Mouse (Mus musculus) lung, embryonic 16.5 days (tissue): ENCODE data around the gene Mast4. TPM values are rescaled to one million over a fixed set of nuclear protein-coding genes. Genes with fewer than 3 reads are reported as not detected.

Source experiments
- ATAC-seq: fragments of 200-750 bp; cut with Nextera tagmentation; 2 replicates; pipeline ENCODE4 v1.8.0; 2017; ENCODE audit warnings: low read depth, mild to moderate bottlenecking, moderate library complexity
- H3K27ac ChIP-seq: fragments of 300-500 bp; sonication (generic); 2 replicates; pipeline ENCODE4 v1.5.1; 2014; ENCODE audit warnings: mild to moderate bottlenecking, control low read depth, low read length
- H3K27me3 ChIP-seq: fragments of 300-500 bp; sonication (generic); 2 replicates; pipeline ENCODE4 v1.6.1; 2014; ENCODE audit warnings: low read depth, low read length, mixed read lengths; ENCODE audit not compliant: control insufficient read depth, insufficient read depth
- H3K36me3 ChIP-seq: fragments of 300-500 bp; sonication (generic); 2 replicates; pipeline ENCODE4 v1.6.1; 2014; ENCODE audit warnings: low read length; ENCODE audit not compliant: control insufficient read depth, insufficient read depth
- H3K4me1 ChIP-seq: fragments of 300-500 bp; sonication (generic); replicated peaks from 2 replicates; pipeline ENCODE4 v1.6.1; 2014; ENCODE audit warnings: low read length, mixed read lengths; ENCODE audit not compliant: control insufficient read depth, insufficient read depth
- H3K4me2 ChIP-seq: fragments of 300-500 bp; sonication (generic); 2 replicates; pipeline ENCODE4 v1.6.1; 2014; ENCODE audit warnings: low read depth, low read length, control low read depth
- H3K4me3 ChIP-seq: fragments of 300-500 bp; sonication (generic); 2 replicates; pipeline ENCODE4 v1.5.1; 2014; ENCODE audit warnings: mild to moderate bottlenecking, low read length, control low read depth
- H3K9ac ChIP-seq: fragments of 300-500 bp; sonication (generic); 2 replicates; pipeline ENCODE4 v1.6.1; 2014; ENCODE audit warnings: low read length, control low read depth
- H3K9me3 ChIP-seq: fragments of 300-500 bp; sonication (generic); 2 replicates; pipeline ENCODE4 v1.6.1; 2016; ENCODE audit warnings: low read length; ENCODE audit not compliant: control insufficient read depth
- WGBS: fragments of 180-500 bp; shearing (Covaris S2); extraction: QIAGEN DNeasy Blood & Tissue Kit; methylation state at CpG from one replicate; pipeline ENCODE4 v1.1.7; 2014; 5-methylcytosine and 5-hydroxymethylcytosine counted together
- polyA plus RNA-seq: library from polyadenylated mRNA; unstranded; fragments of >200 nt; fragmentation: Nextera tagmentation; extraction: Ambion mirVana; gene quantifications from 2 replicates; pipeline ENCODE4 v1.2.1, GENCODE M21; 2015

The Mast4 gene
- polyA plus RNA-seq, 1 experiment from 2014 or later = 30.2 TPM

GRCm38 (mm10) chr13:103254861-103255260 lies 79.4 kb downstream of the Mast4 start:
- WGBS = 62% methylated on average over 3 of the region's 3 CpGs
- Histone ChIP-seq H3K4me2 (no peak overlapping the region), H3K4me1 (no peaks in the 10 kb centered on the region), H3K9me3 (no peaks in the 10 kb centered on the region), H3K9ac (no peak overlapping the region), H3K27ac (no peak overlapping the region), H3K4me3 (no peak overlapping the region), H3K27me3 (no peaks in the 10 kb centered on the region), H3K36me3 (no peaks in the 10 kb centered on the region)
- no peak for ATAC-seq

GRCm38 (mm10) chr13:103253077-103253476 lies 81.2 kb downstream of the Mast4 start:
- Histone ChIP-seq H3K4me1 (no peaks in the 10 kb centered on the region), H3K4me2 (no peak overlapping the region), H3K9me3 (no peaks in the 10 kb centered on the region), H3K4me3 (no peak overlapping the region), H3K9ac (no peak overlapping the region), H3K27me3 (no peaks in the 10 kb centered on the region), H3K36me3 (no peaks in the 10 kb centered on the region), H3K27ac (no peak overlapping the region)
- ATAC-seq = no peak
- WGBS = 83% methylated on average over 6 of the region's 6 CpGs

GRCm38 (mm10) chr13:103248102-103249054 lies 85.9 kb downstream of the Mast4 start:
- Histone ChIP-seq H3K4me1 (no peaks in the 10 kb centered on the region), H3K4me3 (no peak overlapping the region), H3K9me3 (no peaks in the 10 kb centered on the region), H3K27ac (no peak overlapping the region), H3K36me3 (no peaks in the 10 kb centered on the region), H3K27me3 (no peaks in the 10 kb centered on the region), H3K9ac (no peak overlapping the region), H3K4me2 (no peak overlapping the region)
- 0 out of 2 replicates have a peak, but pooled peaks have one; percentile 43 for ATAC-seq
- WGBS = 33% methylated on average over 14 of the region's 14 CpGs

GRCm38 (mm10) chr13:103246973-103247718 lies 87.2 kb downstream of the Mast4 start:
- Histone ChIP-seq H3K9me3 (no peaks in the 10 kb centered on the region), H3K36me3 (no peaks in the 10 kb centered on the region), H3K27ac (no peak overlapping the region), H3K27me3 (no peaks in the 10 kb centered on the region), H3K9ac (no peak overlapping the region), H3K4me3 (no peak overlapping the region), H3K4me1 (no peaks in the 10 kb centered on the region), H3K4me2 (no peak overlapping the region)
- WGBS = 62% methylated on average over 5 of the region's 5 CpGs
- ATAC-seq = no peak

GRCm38 (mm10) chr13:103245431-103245830 lies 88.9 kb downstream of the Mast4 start:
- no peak overlapping the region for H3K4me2 ChIP-seq
- H3K27ac ChIP-seq = no peak overlapping the region
- H3K36me3 ChIP-seq = no peaks in the 10 kb centered on the region
- H3K9me3 ChIP-seq = no peaks in the 10 kb centered on the region
- no peak for ATAC-seq
- no peak overlapping the region for H3K4me3 ChIP-seq
- no peaks in the 10 kb centered on the region for H3K27me3 ChIP-seq
- H3K9ac ChIP-seq = no peak overlapping the region
- WGBS = 77% methylated on average over 5 of the region's 5 CpGs
- no peaks in the 10 kb centered on the region for H3K4me1 ChIP-seq

GRCm38 (mm10) chr13:103244053-103244452 lies 90.2 kb downstream of the Mast4 start:
- no peaks in the 10 kb centered on the region for H3K27me3 ChIP-seq

GRCm38 (mm10) chr13:103241092-103241491 lies 93.2 kb downstream of the Mast4 start:
- Histone ChIP-seq H3K36me3 (no peaks in the 10 kb centered on the region), H3K9ac (no peak overlapping the region), H3K27ac (no peak overlapping the region), H3K4me1 (no peaks in the 10 kb centered on the region), H3K4me2 (no peak overlapping the region), H3K27me3 (no peaks in the 10 kb centered on the region), H3K4me3 (no peak overlapping the region), H3K9me3 (no peaks in the 10 kb centered on the region)
- ATAC-seq = no peak
- 85% methylated on average over 4 of the region's 4 CpGs for WGBS

More at GRCm38 (mm10) chr13:103244053-103244452, 90.2 kb downstream of the Mast4 start:
- no peak overlapping the region for H3K27ac ChIP-seq
- H3K4me2 ChIP-seq = no peak overlapping the region
- H3K4me3 ChIP-seq = no peak overlapping the region
- H3K4me1 ChIP-seq = no peaks in the 10 kb centered on the region
- no peaks in the 10 kb centered on the region for H3K36me3 ChIP-seq
- no peak for ATAC-seq
- WGBS = 66% methylated on average over 4 of the region's 4 CpGs
- no peak overlapping the region for H3K9ac ChIP-seq
- H3K9me3 ChIP-seq = no peaks in the 10 kb centered on the region

GRCm38 (mm10) chr13:103239654-103240053 lies 94.6 kb downstream of the Mast4 start:
- no peaks in the 10 kb centered on the region for H3K9me3 ChIP-seq
- 85% methylated on average over 8 of the region's 8 CpGs for WGBS
- H3K27ac ChIP-seq = no peak overlapping the region

GRCm38 (mm10) chr13:103238034-103238705 lies 96.1 kb downstream of the Mast4 start:
- 82% methylated on average over 7 of the region's 7 CpGs for WGBS
- H3K9me3 ChIP-seq = no peaks in the 10 kb centered on the region
- no peak for ATAC-seq
- no peak overlapping the region for H3K27ac ChIP-seq
- H3K4me3 ChIP-seq = no peak overlapping the region
- H3K27me3 ChIP-seq = no peaks in the 10 kb centered on the region
- no peak overlapping the region for H3K4me2 ChIP-seq
- H3K9ac ChIP-seq = no peak overlapping the region
- no peaks in the 10 kb centered on the region for H3K36me3 ChIP-seq
- no peaks in the 10 kb centered on the region for H3K4me1 ChIP-seq

More at GRCm38 (mm10) chr13:103239654-103240053, 94.6 kb downstream of the Mast4 start:
- Histone ChIP-seq H3K27me3 (no peaks in the 10 kb centered on the region), H3K4me1 (no peaks in the 10 kb centered on the region), H3K4me2 (no peak overlapping the region), H3K4me3 (no peak overlapping the region), H3K9ac (no peak overlapping the region), H3K36me3 (no peaks in the 10 kb centered on the region)
- ATAC-seq = no peak
